Comparison of ENCODE assay signal across 26 mouse cellular contexts in genomic region chr9:32415952-32416351, GRCm38 (mm10). TPM values are rescaled to one million over a fixed set of nuclear protein-coding genes. Genes with fewer than 3 reads are reported as not detected.
DNase-seq lines count a peak whose midpoint lies in the region; TF ChIP-seq lines count a peak whose summit lies in the region.
"Had no signal": no experiment of that assay in that cellular context is flagged by ENCODE, and none has a peak within 500 bp of the region (broad histone marks: within the 10 kb centered on the region; RNA-seq: fewer than 3 reads in every experiment).

No protein-coding gene starts in this region.

- peaks cover 0 to under 1% of the 10 kb centered on the region in 2 experiments; a peak in 1 of 4 replicates for H3K36me3 ChIP-seq in MEL (ENCODE audit: control insufficient read depth in 1 of 2, insufficient read depth in 2 of 2, low read length in 2 of 2)
- H3K36me3 ChIP-seq: G1E had no signal

- no peak for TF ChIP-seq RAD21 in MEL (IDR thresholded peaks at IDR 0.05; ENCODE audit: low read depth, low read length)

- 0 out of 4 replicates have a peak, but pooled peaks of 1 of the 2 experiments have one; percentile 15 for TF ChIP-seq EP300 in MEL (IDR thresholded peaks at IDR 0.05; ENCODE audit: low read depth in 1 of 2, low read length in 2 of 2)

- TF ChIP-seq CTCF in MEL (IDR thresholded peaks at IDR 0.05 in 2 of 3, conservative IDR thresholded peaks at IDR 0.05 in 1 of 3; ENCODE audit: control insufficient read depth in 1 of 3, insufficient read depth in 1 of 3, low read depth in 2 of 3, low read length in 3 of 3, poor library complexity in 1 of 3, severe bottlenecking in 1 of 3), result no peak

- no peak for TF ChIP-seq POLR2A in MEL (IDR thresholded peaks at IDR 0.05; ENCODE audit: control insufficient read depth in 1 of 2, insufficient read depth in 1 of 2, low read depth in 1 of 2, low read length in 2 of 2, poor library complexity in 1 of 2)

- H3K27ac ChIP-seq in MEL (ENCODE audit: control insufficient read depth, low read depth, low read length), result no peak overlapping the region

- intact Hi-C loops in gastrocnemius, postnatal 14 days (cut with DNase I; ENCODE audit: low total_unique reads), result no loop called here

- H3K4me3 ChIP-seq in MEL (ENCODE audit: control insufficient read depth in 1 of 2, insufficient read depth in 1 of 2, low read depth in 2 of 2, low read length in 2 of 2), result no peak overlapping the region

- no peaks in the 10 kb centered on the region for H3K9me3 ChIP-seq in MEL (replicated peaks; ENCODE audit: insufficient read depth, low read length)

- H3K27me3 ChIP-seq in MEL (ENCODE audit: control insufficient read depth in 1 of 2, insufficient read depth in 2 of 2, low read length in 2 of 2), result no peaks in the 10 kb centered on the region
- H3K27me3 ChIP-seq: CH12.LX had no signal

- H3K79me2 ChIP-seq in MEL (ENCODE audit: control insufficient read depth, insufficient read depth, low read length, poor library complexity), result no peaks in the 10 kb centered on the region

- H3K4me1 ChIP-seq in MEL (ENCODE audit: control insufficient read depth in 1 of 2, insufficient read depth in 2 of 2, low read length in 2 of 2), result 0 out of 4 replicates have a peak, but pooled peaks cover 0 to 3% of the 10 kb centered on the region in 2 experiments

- no peak overlapping the region for H3K9ac ChIP-seq in MEL (ENCODE audit: control insufficient read depth, low read depth, low read length, poor library complexity, severe bottlenecking)

- peak; percentile 35 for DNase-seq in heart, adult 11 months
- DNase-seq in heart, adult 9 months (ENCODE audit: low spot score in 2 of 2), result no peak
- peak; percentile 54 for DNase-seq in 416B (ENCODE audit: low read depth)
- peak; percentile 29 for DNase-seq in MEL (ENCODE audit: low read depth, low spot score)
- no peak for DNase-seq in testis, postnatal 10 days (ENCODE audit: low spot score)
- DNase-seq in gastrocnemius, postnatal 14 days, result no peak
- DNase-seq: adrenal gland, adult 2 months; adrenal gland, adult 8-10 months; adrenal gland, postnatal 10 days; adrenal gland, postnatal 14 days; adrenal gland, postnatal 25 days; adrenal gland, postnatal 36 days; B cell, adult 2 months; cerebellum, adult 11 months; cerebellum, adult 11-12 months; cerebellum, adult 18-20 months; cerebellum, adult 2 months; cerebellum, adult 8-10 months had no signal

TF ChIP-seq in MEL, 35 proteins besides CTCF, POLR2A, EP300 and RAD21:
- TF ChIP-seq ZNF384 (IDR thresholded peaks at IDR 0.05; ENCODE audit: low read depth, low read length), result peak; percentile 60
- no peak for TF ChIP-seq POLR2AphosphoS2 (IDR thresholded peaks at IDR 0.05; ENCODE audit: low read length)

RNA-seq across cellular contexts. Expression of gene Kcnj1, which starts 43.7 kb away (rescaled TPM):
- total RNA-seq in MEL (2012; rRNA removed), result not detected in 2 replicates
- polyA plus RNA-seq in MEL (2012; ENCODE audit: insufficient read depth in 1 of 2, insufficient read length in 2 of 2, low read depth in 1 of 2, low replicate concordance in 2 of 2, missing spikeins in 1 of 2), result not detected
- not detected for total RNA-seq in gastrocnemius, postnatal 14 days (2021)
- total RNA-seq: adrenal gland, adult 18-20 months; adrenal gland, adult 2 months; adrenal gland, adult 8-10 months; adrenal gland, postnatal 10 days; adrenal gland, postnatal 14 days; adrenal gland, postnatal 25 days; adrenal gland, postnatal 36 days; ES-E14 had no signal
- polyA plus RNA-seq: activated CD4-positive, CD25-positive, alpha-beta regulatory T cell, adult 4 months; adrenal gland, adult 2 months; brain, embryonic 14.5 days; C2C12; CD4-positive, CD25-positive, alpha-beta regulatory T cell, adult 4 months; cerebellum, adult 2 months; G1E had no signal

Comparison
In these comparisons a context has a peak if more than half of its experiments do, and no peak if none do; other contexts are left out.
1. DNase-seq: peak in heart, adult 11 months (single experiment), 416B (single experiment) and MEL (single experiment); none in heart, adult 9 months (0 of 2), testis, postnatal 10 days (single experiment) and gastrocnemius, postnatal 14 days (single experiment).